Mouse (Mus musculus) kidney, postnatal 0 days (tissue): Measurements from ENCODE around the gene Tcaf1. TPM values are rescaled to one million over a fixed set of nuclear protein-coding genes. Genes with fewer than 3 reads are reported as not detected.
A peak's percentile ranks its signal among the peaks of the same experiment; 100 is the strongest.

Experiments used
- ATAC-seq: fragments of 200-750 bp; cut with Nextera tagmentation; replicated peaks from 2 replicates; pipeline ENCODE4 v1.8.0; 2017; ENCODE audit warnings: low read depth, moderate number of reproducible peaks, moderate TSS enrichment, moderate library complexity; ENCODE audit not compliant: low FRiP score
- DNase-seq: peaks from one replicate; pipeline ENCODE4 v3.0.0-alpha.2; 2016; ENCODE audit warnings: low spot score
- H3K27ac ChIP-seq: fragments of 300-500 bp; sonication (generic); 2 replicates; pipeline ENCODE4 v1.5.1; 2014; ENCODE audit warnings: mild to moderate bottlenecking
- H3K27me3 ChIP-seq: fragments of 300-500 bp; sonication (generic); 2 replicates; pipeline ENCODE4 v1.6.1; 2014; ENCODE audit warnings: low read length, mixed read lengths; ENCODE audit not compliant: insufficient read depth
- H3K36me3 ChIP-seq: fragments of 300-500 bp; sonication (generic); 2 replicates; pipeline ENCODE4 v1.6.1; 2014; ENCODE audit warnings: low read length, mixed read lengths; ENCODE audit not compliant: insufficient read depth
- H3K4me1 ChIP-seq: fragments of 300-500 bp; sonication (generic); replicated peaks from 2 replicates; pipeline ENCODE4 v1.6.1; 2014; ENCODE audit warnings: antibody characterized with exemption, low read length, mixed read lengths; ENCODE audit not compliant: insufficient read depth
- H3K4me2 ChIP-seq: fragments of 300-500 bp; sonication (generic); 2 replicates; pipeline ENCODE4 v1.6.1; 2014; ENCODE audit warnings: mild to moderate bottlenecking, low read length, moderate library complexity, mixed read lengths
- H3K4me3 ChIP-seq: fragments of 300-500 bp; sonication (generic); replicated peaks from 2 replicates; pipeline ENCODE4 v1.5.1; 2014; ENCODE audit warnings: low read depth, low read length
- H3K9ac ChIP-seq: fragments of 300-500 bp; sonication (generic); 2 replicates; pipeline ENCODE4 v1.6.1; 2014; ENCODE audit warnings: low read depth, low read length
- H3K9me3 ChIP-seq: fragments of 300-500 bp; sonication (generic); replicated peaks from 2 replicates; pipeline ENCODE4 v1.6.1; 2016; ENCODE audit warnings: low read length, inconsistent platforms, mixed read lengths
- CTCF ChIP-seq: IDR thresholded peaks from 2 replicates; pipeline ENCODE4 v1.5.1; 2016; ENCODE audit warnings: antibody characterized with exemption, low read depth, mild to moderate bottlenecking, moderate library complexity
- WGBS: fragments of 180-500 bp; shearing (Covaris S2); extraction: QIAGEN DNeasy Blood & Tissue Kit; methylation state at CpG from one replicate; pipeline ENCODE4 v1.1.7; 2014; 5-methylcytosine and 5-hydroxymethylcytosine counted together
- polyA plus RNA-seq: library from polyadenylated mRNA; unstranded; fragments of >200 nt; fragmentation: Nextera tagmentation; extraction: Ambion mirVana; gene quantifications from 2 replicates; pipeline ENCODE4 v1.2.1, GENCODE M21; 2015

Gene Tcaf1
- polyA plus RNA-seq, 1 experiment from 2014 or later, result 59.6 TPM

GRCm38 (mm10) chr6:42671767-42672166 lies 38.1 kb downstream of the Tcaf1 start:
- Histone ChIP-seq H3K4me1 (no peaks in the 10 kb centered on the region), H3K4me3 (no peak overlapping the region), H3K4me2 (no peak overlapping the region), H3K27ac (no peak overlapping the region), H3K9me3 (no peaks in the 10 kb centered on the region), H3K27me3 (no peaks in the 10 kb centered on the region), H3K9ac (no peak overlapping the region), H3K36me3 (peaks cover 16% of the 10 kb centered on the region)
- WGBS, result 81% methylated on average over 1 of the region's 1 CpGs
- TF ChIP-seq CTCF, result no peak
- ATAC-seq (no peak), DNase-seq (no peak)

DNA sequence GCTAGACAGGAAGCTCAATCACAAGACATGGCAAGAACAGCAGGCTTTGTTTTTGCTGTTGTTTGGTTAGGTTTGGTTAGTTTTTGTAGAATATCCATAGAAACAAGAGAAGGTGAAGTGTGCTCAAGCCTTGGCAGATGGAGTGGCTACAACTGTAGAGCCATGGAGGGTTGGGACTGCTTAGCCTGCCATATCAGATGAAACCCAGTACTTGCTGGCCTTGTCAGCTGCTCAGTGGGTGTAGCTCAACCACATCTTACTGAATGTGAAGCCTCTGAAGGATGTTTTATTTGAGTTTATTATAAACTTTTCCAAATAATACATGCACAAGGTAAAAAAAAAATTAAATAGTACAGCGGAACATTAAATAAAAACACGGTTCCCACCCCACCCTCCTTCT lies 42.2 kb downstream of the Tcaf1 start:
- DNase-seq (no peak), ATAC-seq (no peak)
- H3K27me3 ChIP-seq, result no peaks in the 10 kb centered on the region
- WGBS, result 86% methylated on average over 2 of the region's 2 CpGs
- H3K9me3 ChIP-seq, result no peaks in the 10 kb centered on the region
- H3K36me3 ChIP-seq, result peaks cover 3% of the 10 kb centered on the region; the same call in 1 of the 2 replicates
- H3K27ac ChIP-seq, result no peak overlapping the region
- H3K9ac ChIP-seq, result no peak overlapping the region
- H3K4me1 ChIP-seq, result no peaks in the 10 kb centered on the region
- no peak for TF ChIP-seq CTCF
- no peak overlapping the region for H3K4me2 ChIP-seq
- no peak overlapping the region for H3K4me3 ChIP-seq

- Histone ChIP-seq H3K27ac (no peak overlapping the region), H3K9me3 (no peaks in the 10 kb centered on the region), H3K36me3 (no peaks in the 10 kb centered on the region), H3K4me1 (no peaks in the 10 kb centered on the region), H3K9ac (no peak overlapping the region), H3K27me3 (no peaks in the 10 kb centered on the region), H3K4me3 (no peak overlapping the region), H3K4me2 (no peak overlapping the region)
- TF ChIP-seq CTCF, result no peak
- WGBS, result 29% methylated on average over 2 of the region's 2 CpGs
- ATAC-seq, result no peak
- no peak for DNase-seq
Observed at GRCm38 (mm10) chr6:42661739-42662138, 48.1 kb downstream of the Tcaf1 start.

- peak within 1 kb of the TSS; percentile 42 for H3K4me3 ChIP-seq
- H3K27me3 ChIP-seq, result no peaks in the 10 kb centered on the region
- no peaks in the 10 kb centered on the region for H3K4me1 ChIP-seq
- ATAC-seq (peak; percentile 100), DNase-seq (peak; percentile 97)
- WGBS, result under 1% methylated on average over 23 of the region's 23 CpGs
- peak; percentile 93 for TF ChIP-seq CTCF
- H3K9me3 ChIP-seq, result no peaks in the 10 kb centered on the region
- 0 out of 2 replicates have a peak within 1 kb of the TSS, but pooled peaks have one; percentile 31 for H3K27ac ChIP-seq
- H3K36me3 ChIP-seq, result no peaks in the 10 kb centered on the region
- peak within 1 kb of the TSS; percentile 71 for H3K4me2 ChIP-seq
- peak within 1 kb of the TSS; percentile 35; the same call in 1 of the 2 replicates for H3K9ac ChIP-seq
Observed at GRCm38 (mm10) chr6:42644912-42645549, 64.9 kb downstream of the Tcaf1 start, which contains the start of gene Tcaf2. TSS of gene Tcaf2 (minus strand) at chr6:42645254.

GRCm38 (mm10) chr6:42634393-42634792 lies 75.5 kb downstream of the Tcaf1 start:
- H3K9me3 ChIP-seq, result no peaks in the 10 kb centered on the region
- no peaks in the 10 kb centered on the region for H3K27me3 ChIP-seq
- no peak overlapping the region for H3K4me2 ChIP-seq
- DNase-seq (no peak), ATAC-seq (no peak)
- no peak overlapping the region for H3K9ac ChIP-seq
- no peak overlapping the region for H3K4me3 ChIP-seq
- no peak for TF ChIP-seq CTCF
- H3K4me1 ChIP-seq, result no peaks in the 10 kb centered on the region
- WGBS, result 82% methylated on average over 5 of the region's 5 CpGs
- no peaks in the 10 kb centered on the region for H3K36me3 ChIP-seq
- H3K27ac ChIP-seq, result no peak overlapping the region

- DNase-seq (no peak), ATAC-seq (no peak)
- H3K4me2 ChIP-seq, result no peak overlapping the region
- H3K4me1 ChIP-seq, result no peaks in the 10 kb centered on the region
- H3K9me3 ChIP-seq, result no peaks in the 10 kb centered on the region
- no peak overlapping the region for H3K9ac ChIP-seq
- no peaks in the 10 kb centered on the region for H3K27me3 ChIP-seq
- no peaks in the 10 kb centered on the region for H3K36me3 ChIP-seq
- WGBS, result 75% methylated on average over 4 of the region's 4 CpGs
- no peak overlapping the region for H3K4me3 ChIP-seq
- TF ChIP-seq CTCF, result peak; percentile 44
- no peak overlapping the region for H3K27ac ChIP-seq
Observed at GRCm38 (mm10) chr6:42631395-42631794, 78.5 kb downstream of the Tcaf1 start.

Other genes with a start within 250 kb of the Tcaf1 start
- 0.12 TPM in 1 of 2 replicates, not detected in the other for gene Olfr458, start 244.9 kb downstream of the Tcaf1 start, polyA plus RNA-seq
- gene Olfr457, start 233.8 kb downstream of the Tcaf1 start, polyA plus RNA-seq, result not detected in 2 replicates
- not detected in 2 replicates for gene Olfr456, start 222.9 kb downstream of the Tcaf1 start, polyA plus RNA-seq
- gene Olfr455, start 162.5 kb downstream of the Tcaf1 start, polyA plus RNA-seq, result not detected in 2 replicates
- not detected in 2 replicates for gene Tcaf3, start 112.4 kb downstream of the Tcaf1 start, polyA plus RNA-seq
- 3.0 and 3.2 TPM in 2 replicates for gene Tcaf2, start 64.8 kb downstream of the Tcaf1 start, polyA plus RNA-seq
- gene Olfr453, start 29.3 kb upstream of the Tcaf1 start, polyA plus RNA-seq, result not detected in 2 replicates
- gene Olfr38, start 46.3 kb upstream of the Tcaf1 start, polyA plus RNA-seq, result not detected in 2 replicates
- not detected in 2 replicates for gene Olfr452, start 75.0 kb upstream of the Tcaf1 start, polyA plus RNA-seq
- not detected in 2 replicates for gene Olfr450, start 101.9 kb upstream of the Tcaf1 start, polyA plus RNA-seq
- gene Olfr449, start 124.3 kb upstream of the Tcaf1 start, polyA plus RNA-seq, result not detected in 2 replicates
- not detected in 2 replicates for gene Olfr448, start 180.4 kb upstream of the Tcaf1 start, polyA plus RNA-seq
- not detected in 2 replicates for gene Olfr447, start 198.8 kb upstream of the Tcaf1 start, polyA plus RNA-seq
- not detected in 2 replicates for gene Olfr446, start 211.3 kb upstream of the Tcaf1 start, polyA plus RNA-seq
- not detected in 2 replicates for gene Olfr444, start 239.0 kb upstream of the Tcaf1 start, polyA plus RNA-seq